Mouse (Mus musculus): ENCODE results near the gene Cep55. TPM values are rescaled to one million over a fixed set of nuclear protein-coding genes. Genes with fewer than 3 reads are reported as not detected.
A peak's percentile ranks its signal among the peaks of the same experiment; 100 is the strongest.

Cep55 gene
- polyA plus RNA-seq, 1 experiment from 2014 or later: 33.0 TPM

- no peak for ATAC-seq (ENCODE audit: low FRiP score, low TSS enrichment)
- peak overlapping the region; percentile 75 for H3K9ac ChIP-seq (ENCODE audit: low read depth, low read length)
- 15% methylated on average over 6 of the region's 6 CpGs for WGBS
- peaks cover 28% of the 10 kb centered on the region for H3K36me3 ChIP-seq (ENCODE audit: control insufficient read depth, insufficient read depth, low read length)
- peak overlapping the region; percentile 79 for H3K4me3 ChIP-seq (ENCODE audit: low read length)
- no peaks in the 10 kb centered on the region for H3K27me3 ChIP-seq (ENCODE audit: control insufficient read depth, insufficient read depth, low read length)
- H3K4me1 ChIP-seq (ENCODE audit: control insufficient read depth, insufficient read depth, low read length): peaks cover 11% of the 10 kb centered on the region; the same call in 1 of the 2 replicates
- H3K4me2 ChIP-seq (replicated peaks; ENCODE audit: low read depth, low read length): peak overlapping the region; percentile 68
- H3K27ac ChIP-seq (ENCODE audit: low read depth, low read length): no peak overlapping the region
- no peaks in the 10 kb centered on the region for H3K9me3 ChIP-seq (ENCODE audit: control insufficient read depth, low read length)
Measured at GRCm38 (mm10) chr19:38055798-38056197, 987 bp downstream of the Cep55 start.

- peaks cover 33% of the 10 kb centered on the region for H3K36me3 ChIP-seq (ENCODE audit: control insufficient read depth, insufficient read depth, low read length)
- H3K27ac ChIP-seq (ENCODE audit: low read depth, low read length): no peak overlapping the region
- H3K9ac ChIP-seq (ENCODE audit: low read depth, low read length): no peak overlapping the region
- H3K4me1 ChIP-seq (ENCODE audit: control insufficient read depth, insufficient read depth, low read length): peaks cover 11% of the 10 kb centered on the region; the same call in 1 of the 2 replicates
- 47% methylated on average over 3 of the region's 3 CpGs for WGBS
- H3K27me3 ChIP-seq (ENCODE audit: control insufficient read depth, insufficient read depth, low read length): no peaks in the 10 kb centered on the region
- H3K9me3 ChIP-seq (ENCODE audit: control insufficient read depth, low read length): no peaks in the 10 kb centered on the region
- ATAC-seq (ENCODE audit: low FRiP score, low TSS enrichment): no peak
- H3K4me3 ChIP-seq (ENCODE audit: low read length): peak overlapping the region; percentile 79
- peak overlapping the region; percentile 68 for H3K4me2 ChIP-seq (replicated peaks; ENCODE audit: low read depth, low read length)
Measured at GRCm38 (mm10) chr19:38056276-38056675, 1.5 kb downstream of the Cep55 start.

- ATAC-seq (ENCODE audit: low FRiP score, low TSS enrichment): no peak
- Histone ChIP-seq H3K4me1 (ENCODE audit: control insufficient read depth, insufficient read depth, low read length) (peaks cover 11% of the 10 kb centered on the region; the same call in 1 of the 2 replicates), H3K36me3 (ENCODE audit: control insufficient read depth, insufficient read depth, low read length) (peaks cover 37% of the 10 kb centered on the region), H3K4me2 (replicated peaks; ENCODE audit: low read depth, low read length) (no peak overlapping the region), H3K9ac (ENCODE audit: low read depth, low read length) (no peak overlapping the region), H3K27ac (ENCODE audit: low read depth, low read length) (no peak overlapping the region), H3K9me3 (ENCODE audit: control insufficient read depth, low read length) (no peaks in the 10 kb centered on the region), H3K27me3 (ENCODE audit: control insufficient read depth, insufficient read depth, low read length) (no peaks in the 10 kb centered on the region), H3K4me3 (ENCODE audit: low read length) (no peak overlapping the region)
- 90% methylated on average over 8 of the region's 8 CpGs for WGBS
Measured at GRCm38 (mm10) chr19:38056931-38057330, 2.1 kb downstream of the Cep55 start.

GRCm38 (mm10) chr19:38063201-38063600 lies 8.4 kb downstream of the Cep55 start:
- Histone ChIP-seq H3K36me3 (ENCODE audit: control insufficient read depth, insufficient read depth, low read length) (peaks cover 55% of the 10 kb centered on the region), H3K4me1 (ENCODE audit: control insufficient read depth, insufficient read depth, low read length) (no peaks in the 10 kb centered on the region), H3K27me3 (ENCODE audit: control insufficient read depth, insufficient read depth, low read length) (no peaks in the 10 kb centered on the region), H3K9me3 (ENCODE audit: control insufficient read depth, low read length) (no peaks in the 10 kb centered on the region), H3K4me2 (replicated peaks; ENCODE audit: low read depth, low read length) (no peak overlapping the region), H3K9ac (ENCODE audit: low read depth, low read length) (no peak overlapping the region), H3K27ac (ENCODE audit: low read depth, low read length) (no peak overlapping the region), H3K4me3 (ENCODE audit: low read length) (no peak overlapping the region)
- ATAC-seq (ENCODE audit: low FRiP score, low TSS enrichment): no peak
- WGBS: 91% methylated on average over 3 of the region's 3 CpGs

- H3K4me1 ChIP-seq (ENCODE audit: control insufficient read depth, insufficient read depth, low read length): no peaks in the 10 kb centered on the region
- peaks cover 55% of the 10 kb centered on the region for H3K36me3 ChIP-seq (ENCODE audit: control insufficient read depth, insufficient read depth, low read length)
- H3K9me3 ChIP-seq (ENCODE audit: control insufficient read depth, low read length): no peaks in the 10 kb centered on the region
- 78% methylated on average over 1 of the region's 1 CpGs for WGBS
- no peak overlapping the region for H3K9ac ChIP-seq (ENCODE audit: low read depth, low read length)
- H3K27me3 ChIP-seq (ENCODE audit: control insufficient read depth, insufficient read depth, low read length): no peaks in the 10 kb centered on the region
- no peak overlapping the region for H3K4me2 ChIP-seq (replicated peaks; ENCODE audit: low read depth, low read length)
- H3K27ac ChIP-seq (ENCODE audit: low read depth, low read length): no peak overlapping the region
- no peak for ATAC-seq (ENCODE audit: low FRiP score, low TSS enrichment)
- H3K4me3 ChIP-seq (ENCODE audit: low read length): no peak overlapping the region
Measured at GRCm38 (mm10) chr19:38064051-38064450, 9.2 kb downstream of the Cep55 start.

- no peak for ATAC-seq (ENCODE audit: low FRiP score, low TSS enrichment)
- Histone ChIP-seq H3K4me1 (ENCODE audit: control insufficient read depth, insufficient read depth, low read length) (no peaks in the 10 kb centered on the region), H3K27ac (ENCODE audit: low read depth, low read length) (no peak overlapping the region), H3K9me3 (ENCODE audit: control insufficient read depth, low read length) (no peaks in the 10 kb centered on the region), H3K4me2 (replicated peaks; ENCODE audit: low read depth, low read length) (no peak overlapping the region), H3K9ac (ENCODE audit: low read depth, low read length) (no peak overlapping the region), H3K27me3 (ENCODE audit: control insufficient read depth, insufficient read depth, low read length) (no peaks in the 10 kb centered on the region), H3K36me3 (ENCODE audit: control insufficient read depth, insufficient read depth, low read length) (peaks cover 53% of the 10 kb centered on the region), H3K4me3 (ENCODE audit: low read length) (no peak overlapping the region)
- WGBS: 92% methylated on average over 5 of the region's 5 CpGs
Measured at GRCm38 (mm10) chr19:38073226-38073625, 18.4 kb downstream of the Cep55 start.

- no peak for ATAC-seq (ENCODE audit: low FRiP score, low TSS enrichment)
- Histone ChIP-seq H3K4me3 (ENCODE audit: low read length) (no peak overlapping the region), H3K4me1 (ENCODE audit: control insufficient read depth, insufficient read depth, low read length) (no peaks in the 10 kb centered on the region), H3K27me3 (ENCODE audit: control insufficient read depth, insufficient read depth, low read length) (no peaks in the 10 kb centered on the region), H3K27ac (ENCODE audit: low read depth, low read length) (no peak overlapping the region), H3K9ac (ENCODE audit: low read depth, low read length) (no peak overlapping the region), H3K36me3 (ENCODE audit: control insufficient read depth, insufficient read depth, low read length) (peaks cover 42% of the 10 kb centered on the region), H3K4me2 (replicated peaks; ENCODE audit: low read depth, low read length) (no peak overlapping the region), H3K9me3 (ENCODE audit: control insufficient read depth, low read length) (no peaks in the 10 kb centered on the region)
- WGBS: 85% methylated on average over 11 of the region's 11 CpGs
Measured at GRCm38 (mm10) chr19:38075051-38075450, 20.2 kb downstream of the Cep55 start.

- Histone ChIP-seq H3K27me3 (ENCODE audit: control insufficient read depth, insufficient read depth, low read length) (no peaks in the 10 kb centered on the region), H3K9me3 (ENCODE audit: control insufficient read depth, low read length) (no peaks in the 10 kb centered on the region), H3K36me3 (ENCODE audit: control insufficient read depth, insufficient read depth, low read length) (peaks cover 30% of the 10 kb centered on the region; the same call in 1 of the 2 replicates), H3K27ac (ENCODE audit: low read depth, low read length) (no peak overlapping the region), H3K4me3 (ENCODE audit: low read length) (no peak overlapping the region), H3K4me2 (replicated peaks; ENCODE audit: low read depth, low read length) (no peak overlapping the region), H3K9ac (ENCODE audit: low read depth, low read length) (no peak overlapping the region), H3K4me1 (ENCODE audit: control insufficient read depth, insufficient read depth, low read length) (no peaks in the 10 kb centered on the region)
- no peak for ATAC-seq (ENCODE audit: low FRiP score, low TSS enrichment)
- 87% methylated on average over 2 of the region's 2 CpGs for WGBS
Measured at GRCm38 (mm10) chr19:38076251-38076650, 21.4 kb downstream of the Cep55 start.

GRCm38 (mm10) chr19:38077851-38078540 lies 23.2 kb downstream of the Cep55 start:
- Histone ChIP-seq H3K27me3 (ENCODE audit: control insufficient read depth, insufficient read depth, low read length) (no peaks in the 10 kb centered on the region), H3K4me2 (replicated peaks; ENCODE audit: low read depth, low read length) (no peak overlapping the region), H3K27ac (ENCODE audit: low read depth, low read length) (no peak overlapping the region), H3K4me1 (ENCODE audit: control insufficient read depth, insufficient read depth, low read length) (no peaks in the 10 kb centered on the region), H3K36me3 (ENCODE audit: control insufficient read depth, insufficient read depth, low read length) (peaks cover 13% of the 10 kb centered on the region; the same call in 1 of the 2 replicates), H3K9me3 (ENCODE audit: control insufficient read depth, low read length) (no peaks in the 10 kb centered on the region), H3K9ac (ENCODE audit: low read depth, low read length) (no peak overlapping the region), H3K4me3 (ENCODE audit: low read length) (no peak overlapping the region)
- WGBS: 54% methylated on average over 3 of the region's 3 CpGs
- ATAC-seq (ENCODE audit: low FRiP score, low TSS enrichment): no peak
